Mouse (Mus musculus) frontal cortex, postnatal 10 days (tissue): ENCODE data around the gene Camkv.

Source experiments
- DNase-seq, 2 experiments: peaks; one replicate each; pipeline ENCODE4 v3.0.0; 2022; ENCODE audit warnings: low spot score in 2 of 2, mixed read lengths in 1 of 2

The Camkv gene

DNA sequence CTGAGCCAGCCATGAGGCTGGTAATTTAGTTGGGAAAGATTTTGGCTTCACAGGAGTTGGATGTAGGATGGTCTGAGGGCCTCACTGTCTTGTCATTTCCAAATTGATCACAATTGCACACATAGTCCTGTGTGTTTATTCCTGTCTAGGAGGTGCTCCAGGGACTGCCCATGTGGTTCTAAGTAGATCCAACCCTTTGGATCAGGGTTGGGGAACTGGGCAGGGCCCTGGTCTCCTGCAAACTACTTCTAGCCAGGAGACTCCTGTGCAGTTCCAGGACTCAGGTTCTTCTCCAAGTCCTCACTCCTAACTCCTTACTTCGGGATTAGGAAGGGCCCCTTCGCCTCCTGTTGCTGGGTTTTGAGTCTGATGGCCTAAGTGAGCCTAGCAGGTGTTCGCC, at the start of gene Camkv:
Camkv (plus strand) TSS at position 301 of the 400 bp plus-strand sequence.
- DNase-seq = no peak

DNA sequence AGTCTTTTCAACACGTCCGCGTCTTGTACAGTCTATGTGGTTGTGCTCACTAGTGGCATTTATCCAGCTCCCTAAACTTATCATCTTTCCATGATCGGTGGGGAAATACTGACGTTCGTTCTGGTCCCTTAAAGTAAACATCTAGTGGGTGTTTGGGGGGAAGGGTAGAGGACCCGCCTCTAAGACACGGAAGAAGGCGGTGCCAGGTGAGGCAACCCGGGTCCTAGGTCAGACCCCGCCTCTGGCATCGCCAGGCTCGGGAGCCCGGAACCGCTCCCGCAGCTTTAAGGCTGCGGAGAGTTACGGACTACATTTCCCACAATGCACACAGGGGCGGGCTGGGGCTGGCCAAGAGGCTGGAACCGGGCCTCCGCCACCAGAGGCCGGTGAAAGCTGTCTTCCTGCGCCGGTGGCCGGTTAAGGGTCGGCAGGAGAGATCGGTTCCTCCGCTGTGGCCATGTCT, 47.6 kb upstream of the Camkv start, which contains the start of gene Mon1a:
Mon1a (plus strand) TSS at position 348 of the 463 bp plus-strand sequence.
- DNase-seq = peak; percentile 45 to 78

DNA sequence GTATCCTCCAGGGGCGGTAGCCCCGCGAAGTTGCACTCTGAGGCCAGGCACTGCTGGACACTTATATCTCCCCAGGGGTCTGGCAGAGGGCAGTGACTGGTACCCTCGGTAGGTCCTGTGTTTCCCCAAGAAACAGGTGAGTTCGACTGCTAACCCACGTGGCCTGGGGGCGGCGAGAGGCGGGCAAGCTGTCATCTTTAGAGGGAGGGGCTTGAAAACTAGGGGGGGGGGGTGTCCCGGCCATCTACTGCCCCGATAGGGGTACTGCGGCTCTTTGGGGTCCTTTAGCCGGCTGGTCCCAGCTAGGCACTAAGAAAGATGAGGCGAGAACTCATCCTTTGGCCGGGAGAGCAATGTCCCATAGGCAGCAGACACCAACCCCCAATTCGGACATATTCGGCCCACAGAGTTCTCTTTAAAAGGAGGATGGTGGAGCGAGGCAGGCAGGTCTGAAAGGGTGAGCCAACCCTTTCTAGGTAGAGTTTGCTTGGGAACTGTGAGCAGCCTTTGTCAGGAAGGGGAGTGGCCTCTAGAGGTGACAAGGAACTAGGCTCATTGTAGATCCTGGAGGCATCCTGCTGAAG, 47.1 kb upstream of the Camkv start:
- DNase-seq = peak in 1 of 2 experiments; percentile 40

GRCm38 (mm10) chr9:107890260-107890659, 45.2 kb upstream of the Camkv start:
- no peak for DNase-seq

GRCm38 (mm10) chr9:107891023-107891422, 44.5 kb upstream of the Camkv start:
- no peak for DNase-seq

- no peak for DNase-seq
Observed at GRCm38 (mm10) chr9:107898563-107898962, 36.9 kb upstream of the Camkv start.

DNA sequence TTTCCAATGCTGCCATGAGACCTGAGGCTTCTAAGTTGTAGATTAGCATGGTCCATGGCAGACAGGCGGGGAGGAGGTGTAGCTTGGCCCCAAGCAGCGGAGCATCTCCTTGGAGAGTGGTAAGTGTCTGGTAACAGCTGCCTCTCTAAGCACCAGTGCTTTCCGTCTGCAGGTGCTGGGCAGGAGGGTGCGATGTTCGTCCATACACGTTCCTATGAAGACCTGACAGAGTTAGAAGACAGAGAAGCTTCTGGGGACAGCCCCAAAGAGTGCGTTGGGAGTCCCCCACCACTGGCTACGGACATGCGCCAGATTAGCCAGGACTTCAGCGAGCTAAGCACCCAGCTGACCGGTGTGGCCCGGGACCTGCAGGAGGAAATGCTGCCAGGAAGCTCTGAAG, 35.6 kb upstream of the Camkv start:
- DNase-seq = no peak

GRCm38 (mm10) chr9:107900840-107901626, 34.4 kb upstream of the Camkv start:
- peak; percentile 70 to 80 for DNase-seq

- DNase-seq = no peak
Observed at GRCm38 (mm10) chr9:107901627-107901914, 33.9 kb upstream of the Camkv start.

DNA sequence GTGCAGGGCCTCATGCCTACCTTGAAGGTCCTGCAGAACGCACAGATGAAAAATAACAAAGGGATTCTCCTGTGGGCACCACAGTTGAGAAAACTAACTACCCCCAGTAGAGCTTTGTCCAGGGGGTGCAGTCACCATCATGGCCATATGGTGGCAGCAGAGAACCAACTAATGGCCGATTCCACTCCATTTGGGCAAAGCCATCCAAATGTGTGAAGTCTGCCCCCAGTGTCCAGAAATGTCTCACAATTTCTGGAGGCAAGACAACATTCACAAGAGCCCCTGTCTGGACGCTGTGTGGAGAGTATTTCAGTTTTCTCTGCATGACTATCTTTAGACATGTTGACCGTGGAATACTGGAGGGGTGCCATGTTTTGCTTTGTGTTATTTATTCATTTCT, 30.7 kb upstream of the Camkv start:
- DNase-seq = peak; percentile 64 to 85

DNA sequence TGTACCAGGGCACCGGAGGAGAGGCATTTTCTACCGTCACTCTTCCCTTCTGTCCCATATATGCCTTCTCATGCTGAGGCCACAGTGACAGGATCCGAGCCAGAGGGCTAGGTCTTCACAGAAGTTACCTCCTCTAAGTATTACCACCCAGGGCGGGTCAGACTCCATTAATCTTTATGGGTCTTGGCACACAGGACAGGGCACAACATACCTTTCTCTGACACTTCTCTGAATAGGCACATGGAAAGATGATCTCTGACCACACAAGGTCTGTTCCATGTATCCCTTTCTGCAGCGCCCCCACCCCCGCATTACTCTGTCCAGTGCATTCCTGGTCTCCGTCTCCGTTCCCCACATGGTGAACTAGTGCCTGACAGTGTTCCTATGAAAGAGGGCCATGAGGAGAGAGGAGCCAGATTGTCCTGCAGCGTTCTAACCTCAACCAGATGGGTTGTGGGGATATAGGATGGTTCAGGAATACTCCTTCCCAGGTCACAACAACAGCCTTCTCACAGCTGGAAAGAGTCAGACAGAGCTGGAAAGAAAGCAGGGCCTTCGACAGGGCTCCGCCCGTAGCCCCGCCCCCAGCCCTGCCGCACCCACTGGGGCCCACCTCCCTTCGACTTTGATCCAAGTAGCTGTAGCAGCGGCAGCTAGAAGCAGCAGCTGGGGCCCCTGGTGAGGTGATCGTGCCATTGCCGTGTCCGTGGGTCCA, 29.1 kb upstream of the Camkv start, which contains the start of gene Mst1r:
Mst1r (plus strand) TSS at position 622 of the 715 bp plus-strand sequence.
- DNase-seq = no peak

DNA sequence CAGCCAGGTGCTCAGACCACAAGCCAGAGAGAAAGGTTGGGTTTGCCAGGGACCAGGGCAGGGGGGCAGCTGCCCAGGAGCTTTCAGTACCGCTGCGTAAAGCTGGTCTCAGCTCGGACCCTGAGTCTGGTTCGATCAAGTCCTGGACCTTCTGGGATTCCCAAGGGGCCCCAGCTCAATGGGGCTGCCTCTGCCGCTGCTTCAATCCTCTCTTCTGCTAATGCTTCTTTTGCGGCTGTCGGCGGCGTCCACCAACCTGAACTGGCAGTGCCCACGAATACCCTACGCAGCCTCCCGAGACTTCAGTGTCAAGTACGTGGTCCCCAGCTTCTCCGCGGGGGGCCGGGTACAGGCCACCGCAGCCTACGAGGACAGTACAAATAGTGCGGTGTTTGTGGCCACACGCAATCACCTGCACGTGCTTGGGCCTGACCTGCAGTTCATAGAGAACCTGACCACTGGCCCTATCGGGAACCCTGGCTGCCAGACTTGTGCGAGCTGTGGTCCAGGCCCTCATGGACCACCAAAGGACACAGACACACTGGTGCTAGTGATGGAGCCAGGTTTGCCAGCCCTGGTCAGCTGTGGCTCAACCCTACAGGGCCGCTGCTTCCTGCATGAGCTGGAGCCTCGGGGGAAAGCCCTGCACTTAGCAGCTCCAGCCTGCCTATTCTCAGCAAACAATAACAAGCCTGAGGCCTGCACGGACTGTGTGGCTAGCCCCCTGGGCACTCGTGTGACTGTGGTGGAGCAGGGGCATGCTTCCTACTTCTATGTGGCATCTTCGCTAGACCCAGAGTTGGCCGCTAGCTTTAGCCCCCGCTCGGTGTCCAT, 28.3 kb upstream of the Camkv start:
- DNase-seq = no peak

- no peak for DNase-seq
Observed at GRCm38 (mm10) chr9:107907801-107908120, 27.7 kb upstream of the Camkv start.

GRCm38 (mm10) chr9:107908410-107909158, 26.9 kb upstream of the Camkv start:
- DNase-seq = no peak

- no peak for DNase-seq
Observed at GRCm38 (mm10) chr9:107910025-107910769, 25.3 kb upstream of the Camkv start.

DNA sequence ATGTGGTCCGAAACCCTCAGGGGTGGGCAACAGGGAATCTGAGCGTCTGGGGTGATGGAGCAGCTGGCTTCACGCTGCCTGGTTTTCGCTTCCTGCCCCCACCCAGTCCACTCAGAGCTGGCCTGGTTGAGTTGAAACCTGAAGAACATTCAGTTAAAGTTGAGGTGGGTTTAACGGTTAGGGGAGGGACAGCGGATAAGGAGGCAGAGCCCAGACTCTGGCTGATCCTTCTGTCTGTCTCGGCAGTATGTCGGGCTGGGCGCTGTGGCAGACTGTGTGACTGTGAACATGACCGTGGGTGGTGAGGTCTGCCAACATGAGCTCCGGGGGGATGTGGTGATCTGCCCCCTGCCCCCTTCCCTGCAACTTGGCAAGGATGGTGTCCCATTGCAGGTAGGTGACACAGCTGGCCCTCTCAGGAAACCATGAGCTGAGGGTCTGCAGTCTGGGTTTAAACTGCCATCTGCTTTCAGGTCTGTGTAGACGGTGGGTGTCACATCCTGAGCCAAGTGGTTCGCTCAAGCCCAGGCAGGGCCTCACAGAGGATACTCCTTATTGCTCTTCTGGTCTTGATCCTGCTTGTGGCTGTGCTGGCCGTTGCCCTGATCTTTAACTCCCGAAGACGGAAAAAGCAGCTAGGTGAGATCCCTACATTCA, 20.6 kb upstream of the Camkv start:
- DNase-seq = no peak

GRCm38 (mm10) chr9:107917895-107918608, 17.4 kb upstream of the Camkv start:
- DNase-seq = no peak

DNA sequence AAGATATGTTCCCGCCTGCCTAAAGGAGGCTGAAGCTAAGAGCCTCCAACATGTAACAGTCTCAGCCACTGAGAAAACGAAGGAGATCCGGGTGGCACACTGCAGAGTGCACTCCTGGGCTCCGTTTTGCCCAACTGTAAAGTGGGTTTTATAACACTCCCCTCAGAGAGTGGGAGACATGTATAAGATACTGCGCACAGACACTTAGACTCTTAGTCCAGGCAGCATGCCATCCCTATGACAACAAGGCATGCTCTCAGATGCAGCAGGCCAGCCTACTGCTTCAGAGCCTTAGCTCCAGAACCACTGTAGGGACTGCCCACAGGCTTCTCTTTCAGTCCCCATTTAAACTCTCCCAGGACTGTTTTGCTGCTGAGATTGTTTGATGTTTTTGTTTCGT, 16.6 kb upstream of the Camkv start:
- DNase-seq = no peak

GRCm38 (mm10) chr9:107919441-107919840, 16.0 kb upstream of the Camkv start:
- DNase-seq = no peak
